Comparison of ENCODE assay signal across 12 mouse cellular contexts in genomic region chr7:142564955-142565643, GRCm38 (mm10). TPM values are rescaled to one million over a fixed set of nuclear protein-coding genes. Genes with fewer than 3 reads are reported as not detected.
DNase-seq lines count a peak whose midpoint lies in the region; ATAC-seq and TF ChIP-seq lines count a peak whose summit lies in the region.
"Had no signal": no experiment of that assay in that cellular context is flagged by ENCODE, and none has a peak within 500 bp of the region (broad histone marks: within the 10 kb centered on the region; RNA-seq: fewer than 3 reads in every experiment).

No protein-coding gene starts in this region.

- H3K27ac ChIP-seq in kidney, embryonic 14.5 days (ENCODE audit: low read depth, low read length), result peak overlapping the region; percentile 53
- H3K27ac ChIP-seq in intestine, embryonic 14.5 days (ENCODE audit: low read depth), result peak overlapping the region; percentile 48; the same call in 1 of the 2 replicates
- H3K27ac ChIP-seq in liver, postnatal 0 days (ENCODE audit: low read depth), result peak overlapping the region; percentile 90
- H3K27ac ChIP-seq: neural tube, embryonic 12.5 days had no signal

- peaks cover 74% of the 10 kb centered on the region for H3K4me1 ChIP-seq in kidney, embryonic 14.5 days (ENCODE audit: control insufficient read depth, insufficient read depth, low read length)
- peaks cover 65% of the 10 kb centered on the region for H3K4me1 ChIP-seq in intestine, embryonic 14.5 days (replicated peaks; ENCODE audit: control insufficient read depth, insufficient read depth, low read length)
- H3K4me1 ChIP-seq in liver, postnatal 0 days (ENCODE audit: insufficient read depth), result peaks cover 61% of the 10 kb centered on the region

- H3K4me2 ChIP-seq in kidney, embryonic 14.5 days (replicated peaks; ENCODE audit: low read depth, low read length), result no peak overlapping the region
- no peak overlapping the region for H3K4me2 ChIP-seq in intestine, embryonic 14.5 days (ENCODE audit: low read length)
- no peak overlapping the region for H3K4me2 ChIP-seq in liver, postnatal 0 days (ENCODE audit: low read depth, low read length)
- H3K4me2 ChIP-seq: neural tube, embryonic 12.5 days had no signal

- no peak for TF ChIP-seq CTCF in liver, postnatal 0 days (IDR thresholded peaks at IDR 0.05; ENCODE audit: low read depth)

- no peaks in the 10 kb centered on the region for H3K27me3 ChIP-seq in kidney, embryonic 14.5 days (ENCODE audit: control insufficient read depth, insufficient read depth, low read length)
- no peaks in the 10 kb centered on the region for H3K27me3 ChIP-seq in intestine, embryonic 14.5 days (replicated peaks; ENCODE audit: control insufficient read depth, insufficient read depth, low read length)
- H3K27me3 ChIP-seq in liver, postnatal 0 days (ENCODE audit: insufficient read depth, low read length), result no peaks in the 10 kb centered on the region
- H3K27me3 ChIP-seq: neural tube, embryonic 12.5 days had no signal

- DNase-seq in kidney, adult 8-10 months, result no peak
- no peak for DNase-seq in intestine, embryonic 14.5 days (ENCODE audit: low spot score)
- peak; percentile 57 for DNase-seq in kidney, postnatal 10 days
- DNase-seq in liver, postnatal 0 days, result peak; percentile 31
- no peak for DNase-seq in adrenal gland, adult 2 months
- no peak for DNase-seq in right cerebral cortex, postnatal 14 days
- DNase-seq: right cerebral cortex, postnatal 25 days had no signal

- peak; percentile 62 for ATAC-seq in kidney, embryonic 14.5 days (ENCODE audit: low FRiP score, low TSS enrichment)
- ATAC-seq in intestine, embryonic 14.5 days (replicated peaks; ENCODE audit: low FRiP score, low TSS enrichment, low read depth), result no peak
- no peak for ATAC-seq in liver, postnatal 0 days
- ATAC-seq: forebrain, embryonic 14.5 days; hindbrain, embryonic 16.5 days had no signal

- H3K36me3 ChIP-seq in kidney, embryonic 14.5 days (ENCODE audit: control insufficient read depth, insufficient read depth, low read length), result no peaks in the 10 kb centered on the region
- H3K36me3 ChIP-seq in intestine, embryonic 14.5 days (ENCODE audit: control insufficient read depth, insufficient read depth, low read length), result no peaks in the 10 kb centered on the region
- no peaks in the 10 kb centered on the region for H3K36me3 ChIP-seq in liver, postnatal 0 days (replicated peaks; ENCODE audit: insufficient read depth, low read length)
- H3K36me3 ChIP-seq: neural tube, embryonic 12.5 days had no signal

- no peak overlapping the region for H3K4me3 ChIP-seq in kidney, embryonic 14.5 days (ENCODE audit: low read length)
- no peak overlapping the region for H3K4me3 ChIP-seq in intestine, embryonic 14.5 days (ENCODE audit: low read depth, low read length)
- no peak overlapping the region for H3K4me3 ChIP-seq in liver, postnatal 0 days (ENCODE audit: low read depth, low read length)
- H3K4me3 ChIP-seq: megakaryocyte, embryonic 14.5 days; neural tube, embryonic 12.5 days had no signal

- no peak for TF ChIP-seq EP300 in liver, postnatal 0 days (IDR thresholded peaks at IDR 0.05; ENCODE audit: low read depth)

- WGBS in kidney, embryonic 14.5 days, result 23% methylated on average over 11 of the region's 11 CpGs
- 35% methylated on average over 11 of the region's 11 CpGs for WGBS in intestine, embryonic 14.5 days
- 60% methylated on average over 11 of the region's 11 CpGs for WGBS in liver, postnatal 0 days (ENCODE audit: insufficient replicate concordance)

- no peaks in the 10 kb centered on the region for H3K9me3 ChIP-seq in kidney, embryonic 14.5 days (ENCODE audit: control insufficient read depth, low read length)
- no peaks in the 10 kb centered on the region for H3K9me3 ChIP-seq in intestine, embryonic 14.5 days (ENCODE audit: control insufficient read depth, low read length)
- no peaks in the 10 kb centered on the region for H3K9me3 ChIP-seq in liver, postnatal 0 days (ENCODE audit: low read length)
- H3K9me3 ChIP-seq: megakaryocyte, embryonic 14.5 days; neural tube, embryonic 12.5 days had no signal

- H3K9ac ChIP-seq in kidney, embryonic 14.5 days (ENCODE audit: low read depth, low read length), result no peak overlapping the region
- H3K9ac ChIP-seq in intestine, embryonic 14.5 days (ENCODE audit: low read length), result no peak overlapping the region
- H3K9ac ChIP-seq in liver, postnatal 0 days (replicated peaks), result peak overlapping the region; percentile 30; the same call in 1 of the 2 replicates
- H3K9ac ChIP-seq: neural tube, embryonic 12.5 days had no signal

RNA-seq across cellular contexts. Expression of gene Mrpl23, which starts 32.6 kb away (rescaled TPM):
- polyA plus RNA-seq in kidney, embryonic 14.5 days (2014; fragmentation: Nextera tagmentation; extraction: Ambion mirVana), result 30.3 and 33.4 TPM in 2 replicates
- 36.1 and 45.8 TPM in 2 replicates for polyA plus RNA-seq in intestine, embryonic 14.5 days (2014; fragmentation: Nextera tagmentation; extraction: Ambion mirVana)
- polyA plus RNA-seq in liver, postnatal 0 days (2015; fragmentation: Nextera tagmentation; extraction: Ambion mirVana), result 18.7 and 19.3 TPM in 2 replicates
- total RNA-seq in adrenal gland, adult 2 months (2021), result 1 to 10 TPM; 2.2 to 8.0 TPM
- 6.9 and 7.6 TPM in 2 replicates for polyA plus RNA-seq in adrenal gland, adult 2 months (2012; rRNA removed)

Comparison
In these comparisons a context has a peak if more than half of its experiments do, and no peak if none do; other contexts are left out.
1. DNase-seq: peak in kidney, postnatal 10 days (single experiment) and liver, postnatal 0 days (single experiment); none in kidney, adult 8-10 months (0 of 2), intestine, embryonic 14.5 days (single experiment), adrenal gland, adult 2 months (single experiment) and right cerebral cortex, postnatal 14 days (single experiment).
2. Peak in every context shown above with its lines, with median percentiles within 50 percentile points of each other: H3K27ac ChIP-seq.